Mouse (Mus musculus): ENCODE measurements around the gene Irx6. TPM values are rescaled to one million over a fixed set of nuclear protein-coding genes. Genes with fewer than 3 reads are reported as not detected.
A peak's percentile ranks its signal among the peaks of the same experiment; 100 is the strongest.

Gene Irx6
- 2.3 and 3.0 TPM in 2 replicates for polyA plus RNA-seq (2016; fragmentation: Nextera tagmentation; extraction: Ambion mirVana)

GRCm38 (mm10) chr8:92674244-92675128, at the start of gene Irx6:
Gene Irx6 (plus strand): TSS chr8:92674288.
- Histone ChIP-seq H3K27me3 (ENCODE audit: low read depth, poor library complexity, severe bottlenecking) (peaks cover 100% of the 10 kb centered on the region), H3K4me1 (peaks cover 84% of the 10 kb centered on the region), H3K9me3 (replicated peaks) (no peaks in the 10 kb centered on the region), H3K4me3 (peak within 1 kb of the TSS; percentile 68), H3K27ac (replicated peaks) (peak within 1 kb of the TSS; percentile 79), H3K36me3 (peaks cover 7% of the 10 kb centered on the region; the same call in 1 of the 2 replicates)
- peak; percentile 61 for DNase-seq (ENCODE audit: low spot score)
- under 1% methylated on average over 61 of the region's 62 CpGs for WGBS

GRCm38 (mm10) chr8:92628711-92629650, 45.1 kb upstream of the Irx6 start:
- DNase-seq (ENCODE audit: low spot score): no peak
- no peaks in the 10 kb centered on the region for H3K27me3 ChIP-seq (ENCODE audit: low read depth, poor library complexity, severe bottlenecking)
- no peaks in the 10 kb centered on the region for H3K9me3 ChIP-seq (replicated peaks)
- 78% methylated on average over 14 of the region's 14 CpGs for WGBS
- no peak overlapping the region for H3K4me3 ChIP-seq
- H3K4me1 ChIP-seq: no peaks in the 10 kb centered on the region
- H3K27ac ChIP-seq (replicated peaks): no peak overlapping the region
- no peaks in the 10 kb centered on the region for H3K36me3 ChIP-seq

GRCm38 (mm10) chr8:92633199-92633598, 40.9 kb upstream of the Irx6 start:
- 95% methylated on average over 5 of the region's 5 CpGs for WGBS
- Histone ChIP-seq H3K27me3 (ENCODE audit: low read depth, poor library complexity, severe bottlenecking) (no peaks in the 10 kb centered on the region), H3K36me3 (no peaks in the 10 kb centered on the region), H3K9me3 (replicated peaks) (no peaks in the 10 kb centered on the region), H3K27ac (replicated peaks) (no peak overlapping the region), H3K4me1 (no peaks in the 10 kb centered on the region), H3K4me3 (no peak overlapping the region)
- DNase-seq (ENCODE audit: low spot score): no peak

GRCm38 (mm10) chr8:92640820-92641219, 33.3 kb upstream of the Irx6 start:
- no peaks in the 10 kb centered on the region for H3K36me3 ChIP-seq
- H3K27ac ChIP-seq (replicated peaks): no peak overlapping the region
- H3K4me1 ChIP-seq: no peaks in the 10 kb centered on the region
- H3K27me3 ChIP-seq (ENCODE audit: low read depth, poor library complexity, severe bottlenecking): no peaks in the 10 kb centered on the region
- WGBS: 93% methylated on average over 8 of the region's 8 CpGs
- no peaks in the 10 kb centered on the region for H3K9me3 ChIP-seq (replicated peaks)
- DNase-seq (ENCODE audit: low spot score): no peak
- H3K4me3 ChIP-seq: no peak overlapping the region

- Histone ChIP-seq H3K27me3 (ENCODE audit: low read depth, poor library complexity, severe bottlenecking) (no peaks in the 10 kb centered on the region; the same call in 1 of the 2 replicates), H3K27ac (replicated peaks) (no peak overlapping the region), H3K36me3 (no peaks in the 10 kb centered on the region), H3K9me3 (replicated peaks) (no peaks in the 10 kb centered on the region), H3K4me3 (no peak overlapping the region), H3K4me1 (peaks cover 5% of the 10 kb centered on the region; the same call in 1 of the 2 replicates)
- 62% methylated on average over 2 of the region's 2 CpGs for WGBS
- no peak for DNase-seq (ENCODE audit: low spot score)
Measured at GRCm38 (mm10) chr8:92646637-92647036, 27.5 kb upstream of the Irx6 start.

- Histone ChIP-seq H3K27ac (replicated peaks) (no peak overlapping the region), H3K27me3 (ENCODE audit: low read depth, poor library complexity, severe bottlenecking) (peaks cover 69% of the 10 kb centered on the region), H3K9me3 (replicated peaks) (no peaks in the 10 kb centered on the region), H3K36me3 (no peaks in the 10 kb centered on the region), H3K4me3 (no peak overlapping the region), H3K4me1 (peaks cover 27% of the 10 kb centered on the region)
- WGBS: 86% methylated on average over 4 of the region's 4 CpGs
- DNase-seq (ENCODE audit: low spot score): no peak
Measured at GRCm38 (mm10) chr8:92664207-92664606, 9.9 kb upstream of the Irx6 start.

GRCm38 (mm10) chr8:92670236-92670635, 3.9 kb upstream of the Irx6 start:
- Histone ChIP-seq H3K27me3 (ENCODE audit: low read depth, poor library complexity, severe bottlenecking) (peaks cover 100% of the 10 kb centered on the region), H3K36me3 (no peaks in the 10 kb centered on the region), H3K4me3 (peak overlapping the region; percentile 28; the same call in 1 of the 2 replicates), H3K4me1 (peaks cover 70% of the 10 kb centered on the region), H3K27ac (replicated peaks) (peak overlapping the region; percentile 38), H3K9me3 (replicated peaks) (no peaks in the 10 kb centered on the region)
- DNase-seq (ENCODE audit: low spot score): no peak
- WGBS: 60% methylated on average over 11 of the region's 11 CpGs

GRCm38 (mm10) chr8:92670656-92671195, 3.4 kb upstream of the Irx6 start:
- peaks cover 100% of the 10 kb centered on the region for H3K27me3 ChIP-seq (ENCODE audit: low read depth, poor library complexity, severe bottlenecking)
- no peaks in the 10 kb centered on the region for H3K9me3 ChIP-seq (replicated peaks)
- 32% methylated on average over 12 of the region's 12 CpGs for WGBS
- H3K4me3 ChIP-seq: peak overlapping the region; percentile 28; the same call in 1 of the 2 replicates
- peak; percentile 26 for DNase-seq (ENCODE audit: low spot score)
- peaks cover 75% of the 10 kb centered on the region for H3K4me1 ChIP-seq
- H3K36me3 ChIP-seq: no peaks in the 10 kb centered on the region
- H3K27ac ChIP-seq (replicated peaks): peak overlapping the region; percentile 38

GRCm38 (mm10) chr8:92671892-92672291, 2.2 kb upstream of the Irx6 start:
- H3K9me3 ChIP-seq (replicated peaks): no peaks in the 10 kb centered on the region
- no peak overlapping the region for H3K4me3 ChIP-seq
- peaks cover 100% of the 10 kb centered on the region for H3K27me3 ChIP-seq (ENCODE audit: low read depth, poor library complexity, severe bottlenecking)
- peaks cover 77% of the 10 kb centered on the region for H3K4me1 ChIP-seq
- DNase-seq (ENCODE audit: low spot score): peak; percentile 33
- WGBS: 40% methylated on average over 4 of the region's 4 CpGs
- no peak overlapping the region for H3K27ac ChIP-seq (replicated peaks)
- peaks cover 3% of the 10 kb centered on the region; the same call in 1 of the 2 replicates for H3K36me3 ChIP-seq

GRCm38 (mm10) chr8:92673101-92673500, 987 bp upstream of the Irx6 start:
- peaks cover 100% of the 10 kb centered on the region for H3K27me3 ChIP-seq (ENCODE audit: low read depth, poor library complexity, severe bottlenecking)
- peaks cover 7% of the 10 kb centered on the region; the same call in 1 of the 2 replicates for H3K36me3 ChIP-seq
- no peaks in the 10 kb centered on the region for H3K9me3 ChIP-seq (replicated peaks)
- H3K4me3 ChIP-seq: peak overlapping the region; percentile 68
- DNase-seq (ENCODE audit: low spot score): no peak
- peaks cover 81% of the 10 kb centered on the region for H3K4me1 ChIP-seq
- H3K27ac ChIP-seq (replicated peaks): peak overlapping the region; percentile 79
- WGBS: 4% methylated on average over 11 of the region's 11 CpGs

- Histone ChIP-seq H3K4me1 (peaks cover 83% of the 10 kb centered on the region), H3K36me3 (peaks cover 7% of the 10 kb centered on the region; the same call in 1 of the 2 replicates), H3K27ac (replicated peaks) (peak overlapping the region; percentile 79), H3K4me3 (peak overlapping the region; percentile 68), H3K9me3 (replicated peaks) (no peaks in the 10 kb centered on the region), H3K27me3 (ENCODE audit: low read depth, poor library complexity, severe bottlenecking) (peaks cover 100% of the 10 kb centered on the region)
- 1% methylated on average over 28 of the region's 30 CpGs for whole genome bisulfite sequencing
- DNase-seq (ENCODE audit: low spot score): peak; percentile 78
Measured at GRCm38 (mm10) chr8:92673555-92674243, 389 bp upstream of the Irx6 start.

- WGBS: 9% methylated on average over 16 of the region's 16 CpGs
- Histone ChIP-seq H3K27ac (replicated peaks) (peak overlapping the region; percentile 55), H3K4me1 (peaks cover 56% of the 10 kb centered on the region), H3K36me3 (peaks cover 7% of the 10 kb centered on the region; the same call in 1 of the 2 replicates), H3K9me3 (replicated peaks) (no peaks in the 10 kb centered on the region), H3K27me3 (ENCODE audit: low read depth, poor library complexity, severe bottlenecking) (peaks cover 82% of the 10 kb centered on the region), H3K4me3 (peak overlapping the region; percentile 40)
- DNase-seq (ENCODE audit: low spot score): peak; percentile 40
Measured at GRCm38 (mm10) chr8:92678407-92678806, 4.3 kb downstream of the Irx6 start.
